Mouse (Mus musculus) limb, embryonic 10.5 days (tissue): Measurements from ENCODE around the gene Hes3. TPM values are rescaled to one million over a fixed set of nuclear protein-coding genes. Genes with fewer than 3 reads are reported as not detected.

Experiments
- DNase-seq: peaks from one replicate; pipeline ENCODE4 v3.0.0-alpha.2; 2017; ENCODE audit warnings: low spot score
- H3K27ac ChIP-seq: fragments of 300-500 bp; sonication (generic); 2 replicates; pipeline ENCODE4 v1.5.1; 2016; ENCODE audit warnings: mild to moderate bottlenecking
- H3K27me3 ChIP-seq: fragments of 300-500 bp; sonication (generic); 2 replicates; pipeline ENCODE4 v1.6.1; 2016; ENCODE audit warnings: low read depth, mild to moderate bottlenecking; ENCODE audit not compliant: poor library complexity, severe bottlenecking
- H3K36me3 ChIP-seq: fragments of 300-500 bp; sonication (generic); 2 replicates; pipeline ENCODE4 v1.6.1; 2016; ENCODE audit warnings: mild to moderate bottlenecking, moderate library complexity
- H3K4me1 ChIP-seq: fragments of 300-500 bp; sonication (generic); 2 replicates; pipeline ENCODE4 v1.6.1; 2016
- H3K4me3 ChIP-seq: fragments of 300-500 bp; sonication (generic); 2 replicates; pipeline ENCODE4 v1.5.1; 2016; ENCODE audit warnings: mild to moderate bottlenecking, moderate library complexity
- H3K9me3 ChIP-seq: fragments of 300-500 bp; sonication (generic); replicated peaks from 2 replicates; pipeline ENCODE4 v1.6.1; 2016; ENCODE audit warnings: mild to moderate bottlenecking
- WGBS: fragments of 180-500 bp; shearing (Covaris S2); methylation state at CpG from one replicate; pipeline ENCODE4 v1.1.7; 2016; 5-methylcytosine and 5-hydroxymethylcytosine counted together
- polyA plus RNA-seq: library from polyadenylated mRNA; unstranded; fragments of >200 nt; fragmentation: Nextera tagmentation; extraction: Ambion mirVana; gene quantifications from 2 replicates; pipeline ENCODE4 v1.2.1, GENCODE M21; 2016

Gene Hes3
- polyA plus RNA-seq, 1 experiment from 2014 or later, result not detected

DNA sequence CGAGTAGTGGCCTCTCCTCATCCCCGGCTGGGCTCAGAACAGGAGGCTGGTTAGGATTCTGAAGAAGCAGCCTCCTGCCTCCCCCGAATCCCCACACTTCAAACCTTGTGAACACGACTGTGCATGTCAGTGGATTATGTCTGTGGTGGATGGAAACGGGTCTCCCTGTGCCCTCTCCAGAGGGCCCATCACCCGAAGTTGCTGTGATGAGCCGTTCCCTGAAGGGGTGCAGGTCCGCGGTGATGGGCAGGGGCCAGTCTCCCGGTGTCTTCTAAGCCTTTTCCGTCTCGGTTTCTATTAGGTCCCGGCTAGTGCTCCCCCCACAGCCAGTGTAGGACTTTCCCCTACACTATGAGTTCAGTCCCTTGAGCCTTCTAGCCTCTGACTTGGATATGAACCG is 7.4 kb upstream of the Hes3 start:
- Histone ChIP-seq H3K9me3 (no peaks in the 10 kb centered on the region), H3K36me3 (peaks cover 45% of the 10 kb centered on the region), H3K4me3 (no peak overlapping the region), H3K27me3 (peaks cover 22% of the 10 kb centered on the region), H3K27ac (no peak overlapping the region), H3K4me1 (peaks cover 42% of the 10 kb centered on the region)
- no peak for DNase-seq
- 84% methylated on average over 14 of the region's 14 CpGs for WGBS

DNA sequence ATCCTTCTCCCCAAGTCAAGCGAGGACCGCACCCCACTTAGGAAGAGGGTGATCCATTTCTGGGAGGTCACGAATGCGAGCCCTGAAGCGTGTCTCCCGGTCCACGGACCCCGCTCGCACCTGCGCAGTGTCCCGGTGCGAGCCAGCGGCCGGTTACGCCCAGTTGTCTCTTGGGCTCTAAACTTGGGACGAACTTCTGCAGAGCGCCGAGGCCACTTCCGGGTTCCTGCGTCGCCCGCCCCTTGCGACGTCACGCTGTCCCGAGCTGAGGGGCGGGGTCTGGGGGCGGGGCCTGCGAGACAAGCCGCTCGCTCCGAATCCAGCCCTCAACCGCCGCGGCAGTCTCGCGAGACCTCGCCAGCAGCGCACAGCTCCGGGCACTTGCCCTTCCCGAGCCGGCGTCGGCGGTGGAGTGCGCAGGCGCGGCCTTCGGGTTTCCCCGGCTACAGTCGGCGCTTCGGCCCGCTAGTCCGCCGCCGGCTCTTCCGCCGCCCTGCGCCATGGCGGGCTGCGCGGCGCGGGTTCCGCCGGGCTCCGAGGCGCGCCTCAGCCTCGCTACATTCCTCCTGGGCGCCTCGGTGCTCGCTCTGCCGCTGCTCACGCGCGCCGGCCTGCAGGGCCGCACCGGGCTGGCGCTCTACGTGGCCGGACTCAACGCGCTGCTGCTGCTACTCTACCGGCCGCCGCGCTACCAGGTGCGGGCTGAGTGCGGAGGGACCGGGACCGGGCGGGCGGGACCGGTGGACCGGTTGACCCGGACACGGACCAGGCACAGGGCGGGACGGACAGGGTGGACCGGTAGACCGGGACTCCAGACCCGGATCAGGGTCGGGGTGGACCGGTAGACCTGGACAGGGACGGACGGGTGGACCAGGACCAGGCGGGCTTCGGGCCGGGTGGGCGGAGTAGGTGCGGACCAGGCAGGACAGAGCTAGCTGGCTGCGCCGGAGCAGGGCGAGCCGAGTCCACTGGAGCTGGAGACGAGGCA is 5.7 kb upstream of the Hes3 start, which contains the start of gene Icmt:
Gene Icmt, plus strand, starts transcription at position 354 of the 988 bp plus-strand sequence.
- under 1% methylated on average over 119 of the region's 119 CpGs for WGBS
- Histone ChIP-seq H3K4me1 (peaks cover 50% of the 10 kb centered on the region), H3K4me3 (peak within 1 kb of the TSS; percentile 100), H3K27me3 (peaks cover 38% of the 10 kb centered on the region), H3K36me3 (peaks cover 28% of the 10 kb centered on the region), H3K27ac (peak within 1 kb of the TSS; percentile 93), H3K9me3 (no peaks in the 10 kb centered on the region)
- DNase-seq, result peak; percentile 100

DNA sequence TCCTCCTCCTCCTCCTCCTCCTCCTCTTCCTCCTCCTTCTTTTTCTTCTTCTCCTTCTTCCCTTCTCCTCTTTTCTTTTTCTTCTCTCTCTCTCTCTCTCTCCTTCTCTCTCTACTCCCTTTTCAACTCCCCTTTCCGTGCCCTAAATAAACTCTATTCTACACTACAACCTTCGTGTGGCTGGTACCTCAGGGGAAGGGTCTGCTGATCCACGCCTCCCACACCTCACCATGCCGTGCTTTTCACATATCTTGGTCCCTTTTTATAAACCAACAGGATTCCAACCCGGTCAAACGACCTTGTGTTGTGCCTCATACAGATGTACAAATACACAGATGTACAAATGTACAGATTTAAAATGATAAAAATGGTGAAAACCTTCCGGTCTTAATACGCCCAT is 4.9 kb upstream of the Hes3 start:
- Histone ChIP-seq H3K27ac (peak overlapping the region; percentile 93; the same call in 1 of the 2 replicates), H3K36me3 (peaks cover 20% of the 10 kb centered on the region), H3K27me3 (peaks cover 46% of the 10 kb centered on the region), H3K9me3 (no peaks in the 10 kb centered on the region), H3K4me1 (peaks cover 54% of the 10 kb centered on the region), H3K4me3 (peak overlapping the region; percentile 100)
- WGBS, result 22% methylated on average over 8 of the region's 8 CpGs
- no peak for DNase-seq

DNA sequence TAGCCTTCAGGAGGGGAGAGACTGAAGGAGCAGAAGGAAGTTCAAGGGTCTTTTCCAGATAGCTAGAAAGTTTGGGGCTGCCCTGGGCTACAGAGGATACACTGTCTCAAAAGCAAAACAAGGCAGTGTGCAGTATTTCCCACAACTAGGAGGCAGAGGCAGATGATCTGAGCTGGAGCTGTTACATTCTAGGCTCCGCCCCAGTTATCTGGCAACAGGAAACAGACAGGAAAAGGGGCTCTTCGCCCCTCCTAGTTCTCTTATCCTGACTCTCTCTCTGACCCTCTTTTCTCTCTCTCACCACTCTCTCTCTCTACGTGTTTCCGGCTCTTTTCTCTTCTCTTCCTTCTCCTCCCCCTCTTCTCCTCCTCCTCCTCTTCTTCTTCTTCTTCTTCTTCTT is 4.5 kb upstream of the Hes3 start:
- Histone ChIP-seq H3K27me3 (peaks cover 51% of the 10 kb centered on the region), H3K27ac (no peak overlapping the region), H3K9me3 (no peaks in the 10 kb centered on the region), H3K4me1 (peaks cover 56% of the 10 kb centered on the region), H3K4me3 (peak overlapping the region; percentile 100; the same call in 1 of the 2 replicates), H3K36me3 (peaks cover 16% of the 10 kb centered on the region)
- WGBS, result 55% methylated on average over 4 of the region's 4 CpGs
- no peak for DNase-seq

- DNase-seq, result no peak
- H3K27ac ChIP-seq, result no peak overlapping the region
- 40% methylated on average over 10 of the region's 10 CpGs for WGBS
- peaks cover 67% of the 10 kb centered on the region for H3K27me3 ChIP-seq
- no peaks in the 10 kb centered on the region for H3K9me3 ChIP-seq
- H3K4me1 ChIP-seq, result peaks cover 68% of the 10 kb centered on the region
- H3K36me3 ChIP-seq, result peaks cover under 1% of the 10 kb centered on the region; the same call in 1 of the 2 replicates
- no peak overlapping the region for H3K4me3 ChIP-seq
These were observed 2.9 kb upstream of the Hes3 start for GRCm38 (mm10) chr4:152294188-152294929.

GRCm38 (mm10) chr4:152292102-152292765 is 772 bp upstream of the Hes3 start:
- Histone ChIP-seq H3K9me3 (no peaks in the 10 kb centered on the region), H3K27me3 (peaks cover 84% of the 10 kb centered on the region), H3K4me3 (no peak overlapping the region), H3K27ac (no peak overlapping the region), H3K4me1 (peaks cover 50% of the 10 kb centered on the region), H3K36me3 (no peaks in the 10 kb centered on the region)
- no peak for DNase-seq
- 30% methylated on average over 12 of the region's 12 CpGs for WGBS

GRCm38 (mm10) chr4:152290991-152291390 is 471 bp downstream of the Hes3 start:
- Histone ChIP-seq H3K27me3 (peaks cover 95% of the 10 kb centered on the region), H3K4me1 (peaks cover 52% of the 10 kb centered on the region), H3K27ac (no peak overlapping the region), H3K36me3 (no peaks in the 10 kb centered on the region), H3K4me3 (peak overlapping the region; percentile 44), H3K9me3 (no peaks in the 10 kb centered on the region)
- no peak for DNase-seq
- 14% methylated on average over 11 of the region's 11 CpGs for whole genome bisulfite sequencing

GRCm38 (mm10) chr4:152290385-152290784 is 1.1 kb downstream of the Hes3 start:
- Histone ChIP-seq H3K27me3 (peaks cover 95% of the 10 kb centered on the region), H3K4me1 (peaks cover 46% of the 10 kb centered on the region), H3K27ac (peak overlapping the region; percentile 46; the same call in 1 of the 2 replicates), H3K4me3 (peak overlapping the region; percentile 44), H3K36me3 (no peaks in the 10 kb centered on the region), H3K9me3 (no peaks in the 10 kb centered on the region)
- DNase-seq, result no peak
- 0% methylated on average over 39 of the region's 39 CpGs for WGBS

DNA sequence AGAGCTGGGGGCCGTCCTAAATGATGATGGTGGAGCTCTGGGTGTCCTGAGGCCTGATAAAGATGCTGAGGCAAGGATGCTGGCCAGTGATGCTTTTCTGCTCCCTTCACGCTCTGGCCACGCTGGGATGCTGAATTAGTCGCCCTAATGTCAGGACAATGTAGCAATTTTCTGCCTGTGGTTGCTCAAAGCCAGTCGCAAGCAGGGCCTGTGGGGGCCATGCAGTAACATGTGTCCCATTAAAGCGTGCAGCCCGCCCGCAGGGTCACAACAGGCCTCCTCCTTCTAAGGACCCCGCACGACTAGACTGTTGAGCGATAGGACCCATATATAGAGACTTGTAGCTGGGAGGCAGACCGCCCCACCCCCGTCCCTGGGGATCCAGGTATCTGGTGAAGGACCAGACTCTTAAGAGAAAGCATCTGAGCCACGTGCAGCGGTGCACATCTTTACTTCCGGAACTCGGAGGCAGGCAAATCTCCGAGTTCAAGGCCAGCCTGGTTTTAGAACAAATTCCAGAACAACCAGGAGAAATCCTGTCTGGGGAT is 3.0 kb downstream of the Hes3 start:
- peaks cover 96% of the 10 kb centered on the region for H3K27me3 ChIP-seq
- no peak for DNase-seq
- no peaks in the 10 kb centered on the region for H3K36me3 ChIP-seq
- H3K9me3 ChIP-seq, result no peaks in the 10 kb centered on the region
- no peak overlapping the region for H3K4me3 ChIP-seq
- peaks cover 40% of the 10 kb centered on the region for H3K4me1 ChIP-seq
- 57% methylated on average over 18 of the region's 18 CpGs for WGBS
- no peak overlapping the region for H3K27ac ChIP-seq

- Histone ChIP-seq H3K27ac (no peak overlapping the region), H3K4me1 (peaks cover 44% of the 10 kb centered on the region), H3K36me3 (no peaks in the 10 kb centered on the region), H3K4me3 (no peak overlapping the region), H3K9me3 (no peaks in the 10 kb centered on the region), H3K27me3 (peaks cover 96% of the 10 kb centered on the region)
- WGBS, result 17% methylated on average over 19 of the region's 19 CpGs
- no peak for DNase-seq
These were observed 3.9 kb downstream of the Hes3 start for GRCm38 (mm10) chr4:152287317-152288120.

DNA sequence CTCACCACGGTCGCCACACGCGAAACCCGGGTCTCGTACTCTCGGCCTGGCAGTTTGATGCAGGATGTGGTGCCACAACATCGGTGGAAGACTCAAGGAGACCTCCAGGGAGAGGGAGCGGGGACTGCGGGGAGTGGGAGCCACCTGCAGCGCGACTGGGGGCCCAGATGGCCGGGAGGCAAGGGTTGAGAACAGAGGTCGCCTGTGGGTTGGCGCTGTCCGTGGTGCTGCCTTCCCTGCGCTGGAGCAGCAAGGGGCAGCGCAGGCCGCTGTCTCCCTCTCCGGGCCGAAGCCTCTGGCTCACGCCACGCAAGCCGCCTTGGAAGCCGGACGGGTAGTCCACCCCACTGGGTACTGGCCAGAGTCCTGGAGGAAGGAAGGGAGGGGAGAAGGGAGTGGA is 4.6 kb downstream of the Hes3 start:
- Histone ChIP-seq H3K27me3 (peaks cover 96% of the 10 kb centered on the region), H3K27ac (no peak overlapping the region), H3K36me3 (no peaks in the 10 kb centered on the region), H3K4me3 (no peak overlapping the region), H3K4me1 (peaks cover 38% of the 10 kb centered on the region), H3K9me3 (no peaks in the 10 kb centered on the region)
- WGBS, result 6% methylated on average over 26 of the region's 26 CpGs
- peak; percentile 88 for DNase-seq
